Mouse (Mus musculus): ENCODE results near the gene Ciz1.
A peak's percentile ranks its signal among the peaks of the same experiment; 100 is the strongest.

The Ciz1 gene

GRCm38 (mm10) chr2:32352151-32353006 lies at the start of gene Ciz1:
Gene Ciz1 (plus strand): TSS chr2:32352327.
- DNase-seq (ENCODE audit: low spot score in 2 of 2), result no peak

- no peak for DNase-seq (ENCODE audit: low spot score in 2 of 2)
Observed at GRCm38 (mm10) chr2:32302952-32303351, 49.2 kb upstream of the Ciz1 start.

- no peak for DNase-seq (ENCODE audit: low spot score in 2 of 2)
Observed at GRCm38 (mm10) chr2:32304145-32304832, 47.8 kb upstream of the Ciz1 start.

GRCm38 (mm10) chr2:32305668-32306067 lies 46.5 kb upstream of the Ciz1 start:
- DNase-seq (ENCODE audit: low spot score in 2 of 2), result peak in 1 of 2 experiments; percentile 16

GRCm38 (mm10) chr2:32306176-32306575 lies 46.0 kb upstream of the Ciz1 start:
- DNase-seq (ENCODE audit: low spot score in 2 of 2), result peak in 1 of 2 experiments; percentile 16

GRCm38 (mm10) chr2:32307247-32307798 lies 44.8 kb upstream of the Ciz1 start:
- peak in 1 of 2 experiments; percentile 16 for DNase-seq (ENCODE audit: low spot score in 2 of 2)

- peak in 1 of 2 experiments; percentile 33 for DNase-seq (ENCODE audit: low spot score in 2 of 2)
Observed at GRCm38 (mm10) chr2:32307941-32308760, 44.0 kb upstream of the Ciz1 start.

- DNase-seq (ENCODE audit: low spot score in 2 of 2), result no peak
Observed at GRCm38 (mm10) chr2:32308870-32309568, 43.1 kb upstream of the Ciz1 start.

GRCm38 (mm10) chr2:32310096-32310845 lies 41.9 kb upstream of the Ciz1 start:
- no peak for DNase-seq (ENCODE audit: low spot score in 2 of 2)

- no peak for DNase-seq (ENCODE audit: low spot score in 2 of 2)
Observed at GRCm38 (mm10) chr2:32311443-32312317, 40.4 kb upstream of the Ciz1 start.

- peak; percentile 83 to 91 for DNase-seq (ENCODE audit: low spot score in 2 of 2)
Observed at GRCm38 (mm10) chr2:32312318-32312964, 39.7 kb upstream of the Ciz1 start.

- DNase-seq (ENCODE audit: low spot score in 2 of 2), result no peak
Observed at GRCm38 (mm10) chr2:32314831-32315230, 37.3 kb upstream of the Ciz1 start.

- peak in 1 of 2 experiments; percentile 76 for DNase-seq (ENCODE audit: low spot score in 2 of 2)
Observed at GRCm38 (mm10) chr2:32315751-32316150, 36.4 kb upstream of the Ciz1 start.

- DNase-seq (ENCODE audit: low spot score in 2 of 2), result peak in 1 of 2 experiments; percentile 50
Observed at GRCm38 (mm10) chr2:32316887-32317656, 35.1 kb upstream of the Ciz1 start.

- peak; percentile 80 to 81 for DNase-seq (ENCODE audit: low spot score in 2 of 2)
Observed at GRCm38 (mm10) chr2:32317791-32318417, 34.2 kb upstream of the Ciz1 start.

- no peak for DNase-seq (ENCODE audit: low spot score in 2 of 2)
Observed at GRCm38 (mm10) chr2:32318709-32319585, 33.2 kb upstream of the Ciz1 start.
